Mouse (Mus musculus) heart, postnatal 0 days (tissue): ENCODE data around the gene Chrm4. TPM values are rescaled to one million over a fixed set of nuclear protein-coding genes. Genes with fewer than 3 reads are reported as not detected.
A peak's percentile ranks its signal among the peaks of the same experiment; 100 is the strongest.

Source experiments
- ATAC-seq: fragments of 200-750 bp; cut with Nextera tagmentation; 2 replicates; pipeline ENCODE4 v1.8.0; 2017; ENCODE audit warnings: low read depth, moderate number of reproducible peaks, moderate library complexity; ENCODE audit not compliant: insufficient read depth
- DNase-seq: peaks from one replicate; pipeline ENCODE4 v3.0.0-alpha.2; 2016; ENCODE audit warnings: low spot score
- H3K27ac ChIP-seq: fragments of 300-500 bp; sonication (generic); 2 replicates; pipeline ENCODE4 v1.5.1; 2014; ENCODE audit warnings: low read depth, mild to moderate bottlenecking
- H3K27me3 ChIP-seq: fragments of 300-500 bp; sonication (generic); 2 replicates; pipeline ENCODE4 v1.6.1; 2014; ENCODE audit warnings: low read length, mixed read lengths; ENCODE audit not compliant: control insufficient read depth, insufficient read depth
- H3K36me3 ChIP-seq: fragments of 300-500 bp; sonication (generic); replicated peaks from 2 replicates; pipeline ENCODE4 v1.6.1; 2014; ENCODE audit warnings: low read length, mixed read lengths; ENCODE audit not compliant: control insufficient read depth, insufficient read depth
- H3K4me1 ChIP-seq: fragments of 300-500 bp; sonication (generic); 2 replicates; pipeline ENCODE4 v1.6.1; 2014; ENCODE audit warnings: antibody characterized with exemption; ENCODE audit not compliant: control insufficient read depth, insufficient read depth
- H3K4me2 ChIP-seq: fragments of 300-500 bp; sonication (generic); 2 replicates; pipeline ENCODE4 v1.6.1; 2014; ENCODE audit warnings: low read depth, mild to moderate bottlenecking, low read length, moderate library complexity
- H3K4me3 ChIP-seq: fragments of 300-500 bp; sonication (generic); 2 replicates; pipeline ENCODE4 v1.5.1; 2014; ENCODE audit warnings: low read depth, low read length
- H3K9ac ChIP-seq: fragments of 300-500 bp; sonication (generic); replicated peaks from 2 replicates; pipeline ENCODE4 v1.6.1; 2014; ENCODE audit warnings: low read depth, low read length, mixed read lengths
- H3K9me3 ChIP-seq: fragments of 300-500 bp; sonication (generic); replicated peaks from 2 replicates; pipeline ENCODE4 v1.6.1; 2016; ENCODE audit warnings: low read length; ENCODE audit not compliant: control insufficient read depth
- CTCF ChIP-seq: IDR thresholded peaks from 2 replicates; pipeline ENCODE4 v1.5.1; 2016; ENCODE audit warnings: antibody characterized with exemption, control low read depth, low read depth
- EP300 ChIP-seq: IDR thresholded peaks from 2 replicates; pipeline ENCODE4 v1.6.1; 2016; ENCODE audit warnings: antibody characterized with exemption, low read depth
- WGBS: fragments of 180-500 bp; shearing (Covaris S2); extraction: QIAGEN DNeasy Blood & Tissue Kit; methylation state at CpG from one replicate; pipeline ENCODE4 v1.1.7; 2014; 5-methylcytosine and 5-hydroxymethylcytosine counted together
- polyA plus RNA-seq: library from polyadenylated mRNA; unstranded; fragments of >200 nt; fragmentation: Nextera tagmentation; extraction: Ambion mirVana; gene quantifications from 2 replicates; pipeline ENCODE4 v1.2.1, GENCODE M21; 2015
- total RNA-seq: library from RNA; depleted of rRNA; stranded (reverse); fragments of >200 nt; gene quantifications from 2 replicates; pipeline ENCODE4 v1.2.3, GENCODE M21; 2014; ENCODE audit warnings: low replicate concordance

The Chrm4 gene
- total and polyA plus RNA-seq, 2 experiments from 2014 or later = not detected

DNA sequence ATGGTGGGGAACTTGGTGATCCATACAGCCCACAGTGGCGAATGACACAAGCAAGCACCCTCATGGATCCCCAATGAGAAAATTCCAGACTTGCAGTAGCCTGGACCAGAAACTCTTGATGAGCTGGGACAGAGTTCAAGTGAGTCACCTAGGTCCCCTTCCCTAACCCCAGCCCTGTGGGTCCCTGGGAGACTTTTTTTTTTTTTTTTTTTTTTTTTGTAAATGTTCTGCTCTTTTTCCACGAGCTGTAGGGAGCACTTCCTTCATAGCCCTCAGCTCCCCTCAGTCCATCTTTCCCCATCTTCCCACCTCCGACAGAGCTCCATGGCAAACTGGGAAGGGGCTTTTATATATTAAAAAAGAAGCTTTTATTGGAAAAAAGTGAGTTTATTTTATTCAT, 2.4 kb downstream of the Chrm4 start:
- no peaks in the 10 kb centered on the region for H3K9me3 ChIP-seq
- H3K27me3 ChIP-seq = peaks cover 9% of the 10 kb centered on the region
- H3K9ac ChIP-seq = no peak overlapping the region
- H3K36me3 ChIP-seq = peaks cover 16% of the 10 kb centered on the region; the same call in 1 of the 2 replicates
- H3K27ac ChIP-seq = no peak overlapping the region
- no peak overlapping the region for H3K4me3 ChIP-seq
- H3K4me2 ChIP-seq = no peak overlapping the region
- no peak for DNase-seq
- WGBS = 61% methylated on average over 3 of the region's 3 CpGs
- ATAC-seq = no peak
- TF ChIP-seq CTCF (no peak), EP300 (no peak)
- peaks cover 15% of the 10 kb centered on the region for H3K4me1 ChIP-seq

DNA sequence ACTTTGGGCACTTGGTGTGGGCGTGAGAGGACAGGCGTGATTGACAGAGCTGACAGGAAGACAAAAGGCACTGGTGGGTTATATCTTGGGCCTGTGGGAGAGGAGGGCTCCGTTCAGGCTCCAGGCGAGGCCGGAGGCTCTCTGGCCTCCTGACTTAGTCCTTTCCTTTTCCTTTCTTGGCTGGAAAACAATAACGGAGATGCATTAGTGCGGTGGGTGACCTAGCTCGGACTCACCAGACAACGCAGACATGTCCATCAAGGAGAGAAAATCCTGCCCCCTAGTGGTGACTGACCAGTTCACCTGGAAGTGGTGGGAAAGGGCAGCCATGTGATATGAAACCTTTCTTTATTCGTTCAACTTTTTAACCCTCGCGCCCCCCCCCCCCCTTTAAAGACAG, 2.9 kb downstream of the Chrm4 start:
- TF ChIP-seq EP300 (no peak), CTCF (peak; percentile 78)
- Histone ChIP-seq H3K27me3 (peaks cover 4% of the 10 kb centered on the region; the same call in 1 of the 2 replicates), H3K9ac (no peak overlapping the region), H3K27ac (no peak overlapping the region), H3K9me3 (no peaks in the 10 kb centered on the region), H3K36me3 (peaks cover 21% of the 10 kb centered on the region; the same call in 1 of the 2 replicates), H3K4me3 (no peak overlapping the region), H3K4me1 (peaks cover 15% of the 10 kb centered on the region), H3K4me2 (peak overlapping the region; percentile 66)
- 15% methylated on average over 12 of the region's 12 CpGs for WGBS
- DNase-seq = peak; percentile 65
- peak; percentile 40; the same call in 1 of the 2 replicates for ATAC-seq

DNA sequence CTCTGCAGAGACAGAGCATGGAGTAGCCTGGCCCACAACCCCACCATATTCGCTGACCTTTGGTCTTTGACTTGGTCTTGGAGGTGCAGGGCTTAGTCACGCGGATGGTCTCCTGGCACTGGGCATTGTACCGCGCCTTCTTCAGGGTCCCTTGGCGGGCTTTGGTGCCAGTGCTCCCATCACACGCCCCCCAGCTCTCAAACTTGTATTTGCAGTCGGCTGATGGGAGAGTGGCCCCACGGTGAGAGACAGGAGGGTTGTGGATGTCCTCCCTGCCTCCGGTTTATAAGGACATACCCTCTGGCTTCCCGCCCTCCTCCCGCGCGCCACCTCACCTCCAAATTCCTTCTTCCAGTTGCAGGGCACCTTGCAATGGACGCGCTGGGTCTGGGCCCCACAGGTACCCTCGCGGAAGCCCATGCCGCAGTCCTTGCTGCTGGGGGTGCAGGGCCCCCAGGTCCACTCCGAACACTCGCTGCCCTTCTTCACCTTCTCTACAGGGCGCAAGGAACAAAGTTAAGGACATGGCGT, 3.8 kb downstream of the Chrm4 start:
- H3K27me3 ChIP-seq = no peaks in the 10 kb centered on the region
- peak overlapping the region; percentile 56 for H3K9ac ChIP-seq
- ATAC-seq (no peak), DNase-seq (no peak)
- no peak overlapping the region; the same call in 1 of the 2 replicates for H3K27ac ChIP-seq
- peak overlapping the region; percentile 47 for H3K4me3 ChIP-seq
- 14% methylated on average over 22 of the region's 23 CpGs for WGBS
- TF ChIP-seq EP300 (no peak), CTCF (no peak)
- no peaks in the 10 kb centered on the region for H3K9me3 ChIP-seq
- peaks cover 30% of the 10 kb centered on the region for H3K36me3 ChIP-seq
- peaks cover 15% of the 10 kb centered on the region for H3K4me1 ChIP-seq
- H3K4me2 ChIP-seq = peak overlapping the region; percentile 66

DNA sequence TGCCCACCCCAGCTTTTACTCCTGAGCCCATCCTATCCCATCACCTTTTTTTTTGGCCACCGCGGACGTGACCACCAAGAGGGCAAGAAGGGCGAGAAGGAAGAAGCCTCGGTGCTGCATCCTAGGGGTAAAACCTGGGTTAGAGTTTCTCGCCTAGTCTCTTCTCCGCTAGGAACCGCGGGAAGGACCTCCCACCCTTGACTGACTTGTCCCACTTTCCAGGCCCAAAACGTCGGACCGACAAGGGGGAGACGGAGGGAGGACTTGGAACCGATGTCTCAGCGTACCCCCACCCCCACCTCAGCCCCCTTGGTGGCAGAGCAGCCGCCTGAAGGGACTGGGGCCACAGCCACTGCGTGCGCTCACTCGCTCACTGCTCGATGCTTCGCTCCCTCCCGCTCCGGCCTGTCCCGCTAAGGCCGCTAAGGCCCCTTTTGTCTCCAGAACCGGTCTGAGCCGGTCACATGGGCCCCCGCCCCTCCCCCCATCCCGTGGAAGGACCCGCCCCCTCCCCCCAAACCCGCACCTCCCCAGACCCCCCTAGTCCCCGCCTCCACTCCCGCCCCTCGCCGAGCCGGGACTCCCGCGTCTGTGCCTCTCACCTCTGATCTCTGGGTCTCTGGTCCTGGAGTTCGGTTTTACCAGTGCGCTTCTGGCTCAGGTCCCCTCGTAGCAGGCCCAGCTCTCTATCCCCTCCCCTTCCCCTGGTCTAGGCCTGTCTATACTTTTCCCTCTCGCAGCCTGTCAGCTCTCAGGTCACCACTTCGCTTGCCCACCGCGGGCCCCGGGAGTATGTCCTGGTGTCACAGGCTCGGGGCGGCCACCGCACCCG, 4.5 kb downstream of the Chrm4 start:
- Histone ChIP-seq H3K4me2 (peak overlapping the region; percentile 66), H3K4me1 (peaks cover 15% of the 10 kb centered on the region), H3K4me3 (peak overlapping the region; percentile 47), H3K27ac (no peak overlapping the region; the same call in 1 of the 2 replicates), H3K36me3 (peaks cover 37% of the 10 kb centered on the region), H3K9ac (peak overlapping the region; percentile 56), H3K9me3 (no peaks in the 10 kb centered on the region), H3K27me3 (no peaks in the 10 kb centered on the region)
- WGBS = 12% methylated on average over 48 of the region's 50 CpGs
- TF ChIP-seq CTCF (no peak), EP300 (no peak)
- ATAC-seq (peak; percentile 42; the same call in 1 of the 2 replicates), DNase-seq (peak; percentile 53)

DNA sequence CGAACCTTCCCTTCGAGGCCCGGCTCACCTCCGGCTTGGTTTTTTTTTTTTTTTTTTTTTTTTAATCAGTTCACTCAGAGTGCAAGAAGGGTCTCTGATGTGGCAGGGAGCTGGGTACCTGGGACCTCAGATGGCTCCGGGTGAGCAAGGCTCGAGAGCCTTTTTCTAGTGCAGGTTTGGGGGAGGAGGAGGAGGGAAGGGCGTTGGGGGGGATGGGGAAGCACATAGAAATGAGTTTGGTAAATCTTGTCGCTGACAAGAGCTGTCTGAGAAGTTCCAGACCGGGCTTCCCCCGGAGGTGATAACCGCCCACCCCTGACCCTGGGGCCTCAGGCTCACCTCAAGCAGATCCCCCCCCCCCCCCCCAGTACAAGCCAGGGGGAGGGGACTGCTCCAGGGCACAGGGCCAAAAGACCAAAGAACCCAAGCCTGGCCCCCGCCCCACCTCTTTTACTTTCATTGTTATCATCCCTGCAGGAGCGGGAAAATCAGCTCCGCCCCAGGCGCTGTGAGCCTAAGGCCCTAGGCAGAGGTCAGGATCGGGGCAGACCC, 5.2 kb downstream of the Chrm4 start, which contains the start of gene Mdk:
Gene Mdk, minus strand, starts transcription at position 138 of the 552 bp plus-strand sequence.
- Histone ChIP-seq H3K9ac (peak within 1 kb of the TSS; percentile 56), H3K9me3 (no peaks in the 10 kb centered on the region), H3K27ac (no peak within 1 kb of the TSS; the same call in 1 of the 2 replicates), H3K4me3 (peak within 1 kb of the TSS; percentile 47), H3K36me3 (peaks cover 44% of the 10 kb centered on the region), H3K4me1 (peaks cover 15% of the 10 kb centered on the region), H3K4me2 (peak within 1 kb of the TSS; percentile 66), H3K27me3 (no peaks in the 10 kb centered on the region)
- 14% methylated on average over 16 of the region's 16 CpGs for WGBS
- DNase-seq (no peak), ATAC-seq (no peak; the same call in 1 of the 2 replicates)
- TF ChIP-seq EP300 = no peak
